Comparison of ENCODE assay signal across 10 mouse cellular contexts in genomic region chr7:74376397-74377044, GRCm38 (mm10).
DNase-seq lines count a peak whose midpoint lies in the region; ATAC-seq lines count a peak whose summit lies in the region.
"Had no signal": no experiment of that assay in that cellular context is flagged by ENCODE, and none has a peak within 500 bp of the region (broad histone marks: within the 10 kb centered on the region; RNA-seq: fewer than 3 reads in every experiment).

No protein-coding gene starts in this region.

- H3K36me3 ChIP-seq in heart, embryonic 11.5 days (ENCODE audit: control insufficient read depth, insufficient read depth, low read length): no peaks in the 10 kb centered on the region
- no peaks in the 10 kb centered on the region for H3K36me3 ChIP-seq in midbrain, embryonic 13.5 days
- H3K36me3 ChIP-seq: liver, embryonic 13.5 days had no signal

- no peak overlapping the region for H3K27ac ChIP-seq in heart, embryonic 11.5 days (ENCODE audit: low read depth, low read length)
- no peak overlapping the region for H3K27ac ChIP-seq in midbrain, embryonic 13.5 days
- H3K27ac ChIP-seq: liver, embryonic 13.5 days had no signal

- H3K4me1 ChIP-seq in heart, embryonic 11.5 days (ENCODE audit: control insufficient read depth, insufficient read depth, low read length): peaks cover 19% of the 10 kb centered on the region
- peaks cover 8% of the 10 kb centered on the region; the same call in 1 of the 2 replicates for H3K4me1 ChIP-seq in midbrain, embryonic 13.5 days (replicated peaks)
- H3K4me1 ChIP-seq: liver, embryonic 13.5 days had no signal

- whole genome bisulfite sequencing in heart, embryonic 11.5 days (ENCODE audit: insufficient replicate concordance): 59% methylated on average over 12 of the region's 12 CpGs
- WGBS in midbrain, embryonic 13.5 days: 78% methylated on average over 12 of the region's 12 CpGs

- H3K4me2 ChIP-seq in heart, embryonic 11.5 days: no peak overlapping the region
- H3K4me2 ChIP-seq in midbrain, embryonic 13.5 days (replicated peaks): no peak overlapping the region
- H3K4me2 ChIP-seq: liver, embryonic 13.5 days had no signal

- H3K9ac ChIP-seq in heart, embryonic 11.5 days (ENCODE audit: low read depth, low read length): no peak overlapping the region
- H3K9ac ChIP-seq in midbrain, embryonic 13.5 days (replicated peaks): no peak overlapping the region
- H3K9ac ChIP-seq: liver, embryonic 13.5 days had no signal

- no peak overlapping the region for H3K4me3 ChIP-seq in heart, embryonic 11.5 days (ENCODE audit: low read depth, low read length)
- H3K4me3 ChIP-seq in midbrain, embryonic 13.5 days (replicated peaks): no peak overlapping the region
- H3K4me3 ChIP-seq: liver, embryonic 13.5 days had no signal

- ATAC-seq in heart, embryonic 11.5 days (replicated peaks; ENCODE audit: insufficient number of reproducible peaks, low FRiP score, low TSS enrichment): no peak
- no peak for ATAC-seq in midbrain, embryonic 13.5 days

- H3K27me3 ChIP-seq in heart, embryonic 11.5 days (ENCODE audit: control insufficient read depth, insufficient read depth, low read length): no peaks in the 10 kb centered on the region
- no peaks in the 10 kb centered on the region for H3K27me3 ChIP-seq in midbrain, embryonic 13.5 days
- H3K27me3 ChIP-seq: liver, embryonic 13.5 days had no signal

- no peaks in the 10 kb centered on the region for H3K9me3 ChIP-seq in heart, embryonic 11.5 days (replicated peaks; ENCODE audit: control insufficient read depth, low read length)
- H3K9me3 ChIP-seq in midbrain, embryonic 13.5 days: no peaks in the 10 kb centered on the region
- H3K9me3 ChIP-seq: liver, embryonic 13.5 days had no signal

- DNase-seq in heart, adult 11 months: peak; percentile 93
- peak; percentile 40 for DNase-seq in urinary bladder, postnatal 25 days (ENCODE audit: low spot score)
- DNase-seq in urinary bladder, postnatal 10 days (ENCODE audit: low spot score): no peak
- peak; percentile 52 for DNase-seq in kidney, postnatal 10 days
- peak; percentile 74 for DNase-seq in telencephalon, adult 2 months (ENCODE audit: low read depth, low spot score)
- DNase-seq in lung, postnatal 4 days: no peak
- DNase-seq: liver, embryonic 13.5 days; thymus, postnatal 25 days had no signal

Comparison
In these comparisons a context has a peak if more than half of its experiments do, and no peak if none do; other contexts are left out.
1. DNase-seq: peak in heart, adult 11 months (single experiment), urinary bladder, postnatal 25 days (single experiment), kidney, postnatal 10 days (single experiment) and telencephalon, adult 2 months (single experiment); none in urinary bladder, postnatal 10 days (single experiment) and lung, postnatal 4 days (0 of 2).